Mouse (Mus musculus): ENCODE results near the gene Nmb. TPM values are rescaled to one million over a fixed set of nuclear protein-coding genes. Genes with fewer than 3 reads are reported as not detected.

Nmb gene
- polyA plus RNA-seq, 2 experiments = 1.3 to 1.9 TPM

- Histone ChIP-seq H3K4me1 (replicated peaks; ENCODE audit: control insufficient read depth in 2 of 2, insufficient read depth in 2 of 2, low read length in 1 of 2) (no peaks in the 10 kb centered on the region), H3K9ac (replicated peaks) (no peak overlapping the region), H3K36me3 (replicated peaks; ENCODE audit: control insufficient read depth, insufficient read depth, low read depth) (peaks cover 22% of the 10 kb centered on the region), H3K4me3 (ENCODE audit: insufficient read depth in 1 of 2, low read depth in 2 of 2, low read length in 2 of 2) (no peak overlapping the region), H3K27ac (no peak overlapping the region), H3K27me3 (ENCODE audit: control insufficient read depth, insufficient read depth, low read length) (no peaks in the 10 kb centered on the region), H3K4me2 (ENCODE audit: low read depth) (no peak overlapping the region), H3K9me3 (ENCODE audit: control insufficient read depth, low read length) (no peaks in the 10 kb centered on the region)
- 73% methylated on average over 8 of the region's 8 CpGs for WGBS (ENCODE audit: insufficient replicate concordance)
- DNase-seq (ENCODE audit: low read depth in 3 of 3, low spot score in 3 of 3) = no peak
- no peak for ATAC-seq (ENCODE audit: insufficient read depth)
- TF ChIP-seq EP300 (IDR thresholded peaks at IDR 0.05; ENCODE audit: low read depth) (no peak), CTCF (IDR thresholded peaks at IDR 0.05; ENCODE audit: low read depth) (no peak)
These were observed 7.6 kb upstream of the Nmb start for GRCm38 (mm10) chr7:80912496-80912895.

GRCm38 (mm10) chr7:80911053-80911452 is 6.2 kb upstream of the Nmb start:
- Histone ChIP-seq H3K27ac (no peak overlapping the region), H3K9me3 (ENCODE audit: control insufficient read depth, low read length) (no peaks in the 10 kb centered on the region), H3K4me2 (ENCODE audit: low read depth) (no peak overlapping the region), H3K27me3 (ENCODE audit: control insufficient read depth, insufficient read depth, low read length) (no peaks in the 10 kb centered on the region), H3K36me3 (replicated peaks; ENCODE audit: control insufficient read depth, insufficient read depth, low read depth) (peaks cover 16% of the 10 kb centered on the region), H3K9ac (replicated peaks) (no peak overlapping the region), H3K4me1 (replicated peaks; ENCODE audit: control insufficient read depth in 2 of 2, insufficient read depth in 2 of 2, low read length in 1 of 2) (no peaks in the 10 kb centered on the region), H3K4me3 (ENCODE audit: insufficient read depth in 1 of 2, low read depth in 2 of 2, low read length in 2 of 2) (no peak overlapping the region)
- TF ChIP-seq CTCF (IDR thresholded peaks at IDR 0.05; ENCODE audit: low read depth) (no peak), EP300 (IDR thresholded peaks at IDR 0.05; ENCODE audit: low read depth) (no peak)
- no peak for ATAC-seq (ENCODE audit: insufficient read depth)
- 59% methylated on average over 7 of the region's 7 CpGs for WGBS (ENCODE audit: insufficient replicate concordance)
- no peak for DNase-seq (ENCODE audit: low read depth in 3 of 3, low spot score in 3 of 3)

GRCm38 (mm10) chr7:80903625-80904422 is 1.1 kb downstream of the Nmb start:
- 71% methylated on average over 11 of the region's 11 CpGs for WGBS (ENCODE audit: insufficient replicate concordance)
- no peaks in the 10 kb centered on the region for H3K27me3 ChIP-seq (ENCODE audit: control insufficient read depth, insufficient read depth, low read length)
- no peak for DNase-seq (ENCODE audit: low read depth in 3 of 3, low spot score in 3 of 3)
- no peak overlapping the region for H3K4me2 ChIP-seq (ENCODE audit: low read depth)
- peaks cover 3 to 6% of the 10 kb centered on the region in 2 experiments for H3K4me1 ChIP-seq (replicated peaks; ENCODE audit: control insufficient read depth in 2 of 2, insufficient read depth in 2 of 2, low read length in 1 of 2)
- no peak for ATAC-seq (ENCODE audit: insufficient read depth)
- H3K27ac ChIP-seq = no peak overlapping the region
- H3K4me3 ChIP-seq (ENCODE audit: insufficient read depth in 1 of 2, low read depth in 2 of 2, low read length in 2 of 2) = no peak overlapping the region
- H3K9ac ChIP-seq (replicated peaks) = no peak overlapping the region
- no peaks in the 10 kb centered on the region for H3K36me3 ChIP-seq (replicated peaks; ENCODE audit: control insufficient read depth, insufficient read depth, low read depth)
- no peak for TF ChIP-seq EP300 (IDR thresholded peaks at IDR 0.05; ENCODE audit: low read depth)
- no peak for TF ChIP-seq CTCF (IDR thresholded peaks at IDR 0.05; ENCODE audit: low read depth)
- H3K9me3 ChIP-seq (ENCODE audit: control insufficient read depth, low read length) = no peaks in the 10 kb centered on the region

- Histone ChIP-seq H3K4me1 (replicated peaks; ENCODE audit: control insufficient read depth in 2 of 2, insufficient read depth in 2 of 2, low read length in 1 of 2) (peaks cover 3 to 6% of the 10 kb centered on the region in 2 experiments), H3K4me3 (ENCODE audit: insufficient read depth in 1 of 2, low read depth in 2 of 2, low read length in 2 of 2) (peak overlapping the region; percentile 49 to 83), H3K27me3 (ENCODE audit: control insufficient read depth, insufficient read depth, low read length) (no peaks in the 10 kb centered on the region), H3K9ac (replicated peaks) (peak overlapping the region; percentile 72), H3K27ac (peak overlapping the region; percentile 88), H3K9me3 (ENCODE audit: control insufficient read depth, low read length) (no peaks in the 10 kb centered on the region), H3K4me2 (ENCODE audit: low read depth) (peak overlapping the region; percentile 98), H3K36me3 (replicated peaks; ENCODE audit: control insufficient read depth, insufficient read depth, low read depth) (peaks cover 6% of the 10 kb centered on the region; the same call in 1 of the 2 replicates)
- no peak for TF ChIP-seq CTCF (IDR thresholded peaks at IDR 0.05; ENCODE audit: low read depth)
- TF ChIP-seq EP300 (IDR thresholded peaks at IDR 0.05; ENCODE audit: low read depth) = no peak
- no peak for DNase-seq (ENCODE audit: low read depth in 3 of 3, low spot score in 3 of 3)
- peak; percentile 26; the same call in 1 of the 2 replicates for ATAC-seq (ENCODE audit: insufficient read depth)
- WGBS (ENCODE audit: insufficient replicate concordance) = 27% methylated on average over 15 of the region's 15 CpGs
These were observed 3.2 kb downstream of the Nmb start for GRCm38 (mm10) chr7:80901541-80902274.

- no peaks in the 10 kb centered on the region for H3K27me3 ChIP-seq (ENCODE audit: control insufficient read depth, insufficient read depth, low read length)
- ATAC-seq (ENCODE audit: insufficient read depth) = peak; percentile 94
- no peaks in the 10 kb centered on the region for H3K9me3 ChIP-seq (ENCODE audit: control insufficient read depth, low read length)
- peak; percentile 82 to 86 (median 83) for DNase-seq (ENCODE audit: low read depth in 3 of 3, low spot score in 3 of 3)
- H3K27ac ChIP-seq = peak within 1 kb of the TSS; percentile 88
- H3K9ac ChIP-seq (replicated peaks) = peak within 1 kb of the TSS; percentile 72
- peaks cover 6% of the 10 kb centered on the region; the same call in 1 of the 2 replicates for H3K36me3 ChIP-seq (replicated peaks; ENCODE audit: control insufficient read depth, insufficient read depth, low read depth)
- WGBS (ENCODE audit: insufficient replicate concordance) = under 1% methylated on average over 36 of the region's 36 CpGs
- peak within 1 kb of the TSS; percentile 98 for H3K4me2 ChIP-seq (ENCODE audit: low read depth)
- H3K4me3 ChIP-seq (ENCODE audit: insufficient read depth in 1 of 2, low read depth in 2 of 2, low read length in 2 of 2) = peak within 1 kb of the TSS; percentile 79 to 83
- TF ChIP-seq EP300 (IDR thresholded peaks at IDR 0.05; ENCODE audit: low read depth) = peak; percentile 17; the same call in 1 of the 2 replicates
- TF ChIP-seq CTCF (IDR thresholded peaks at IDR 0.05; ENCODE audit: low read depth) = no peak
- peaks cover 3 to 6% of the 10 kb centered on the region in 2 experiments for H3K4me1 ChIP-seq (replicated peaks; ENCODE audit: control insufficient read depth in 2 of 2, insufficient read depth in 2 of 2, low read length in 1 of 2)
These were observed 3.9 kb downstream of the Nmb start, which contains the start of gene Wdr73 for GRCm38 (mm10) chr7:80900944-80901501. Wdr73 (minus strand) TSS chr7:80901269.
